Mouse (Mus musculus): Measurements from ENCODE around the gene Pla2g6. TPM values are rescaled to one million over a fixed set of nuclear protein-coding genes. Genes with fewer than 3 reads are reported as not detected.

The Pla2g6 gene
- polyA plus RNA-seq, 1 experiment from 2014 or later, result 26.1 TPM

DNA sequence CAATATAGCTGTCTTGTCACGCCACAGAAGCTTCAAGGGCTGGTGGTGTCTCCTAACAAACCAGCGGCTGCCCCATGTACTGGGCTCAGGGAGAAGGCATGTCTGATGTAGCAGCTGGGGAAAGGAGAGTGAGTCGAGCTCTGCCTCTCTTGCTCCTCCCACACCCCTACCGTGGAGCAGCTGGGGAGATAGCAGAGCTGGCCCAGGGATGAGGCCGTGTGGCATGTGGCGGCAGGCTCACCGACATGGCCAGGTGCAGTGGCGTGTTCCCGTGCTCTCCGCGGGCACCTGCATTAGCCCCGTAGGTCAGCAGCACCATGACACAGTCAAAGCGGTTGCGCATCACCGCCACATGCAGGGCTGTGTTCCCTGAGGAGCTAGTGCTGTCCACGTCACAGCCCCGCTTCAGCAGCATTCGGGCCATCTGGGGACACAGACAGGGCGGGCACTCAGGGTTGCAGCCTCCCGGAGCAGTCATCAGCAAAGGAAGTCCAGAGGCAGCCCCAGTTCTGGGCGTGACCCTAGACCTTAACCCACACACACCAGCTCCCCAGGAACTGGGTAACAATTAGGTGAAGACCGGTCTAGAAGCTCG is 22.1 kb downstream of the Pla2g6 start:
- no peak overlapping the region for H3K9ac ChIP-seq (replicated peaks)
- H3K9me3 ChIP-seq (replicated peaks), result no peaks in the 10 kb centered on the region
- no peaks in the 10 kb centered on the region for H3K27me3 ChIP-seq (replicated peaks)
- no peak for ATAC-seq (ENCODE audit: low FRiP score)
- no peak overlapping the region for H3K4me2 ChIP-seq
- H3K36me3 ChIP-seq, result peaks cover 11% of the 10 kb centered on the region
- H3K4me1 ChIP-seq, result no peaks in the 10 kb centered on the region
- WGBS, result 81% methylated on average over 23 of the region's 23 CpGs
- no peak overlapping the region for H3K27ac ChIP-seq (replicated peaks)
- no peak overlapping the region for H3K4me3 ChIP-seq (replicated peaks)

DNA sequence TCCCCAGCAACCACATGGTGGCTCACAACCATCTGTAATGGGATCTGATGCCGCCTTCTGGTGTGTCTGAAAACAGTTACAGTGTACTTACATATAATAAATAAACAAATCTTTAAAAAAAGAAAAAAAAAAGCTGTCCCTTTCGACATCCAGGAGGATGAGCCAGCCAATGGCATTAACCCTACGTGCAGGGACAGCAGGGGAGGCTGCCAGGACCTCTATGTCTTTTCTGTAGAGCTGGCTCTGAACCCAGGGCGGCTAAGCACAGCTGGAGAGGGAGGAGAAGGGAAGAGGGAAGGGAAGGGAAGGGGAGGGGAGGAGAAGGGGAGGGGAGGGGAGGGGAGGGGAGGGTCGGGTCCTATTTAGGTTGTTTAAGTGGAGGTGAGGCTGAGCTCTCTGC is 23.4 kb downstream of the Pla2g6 start:
- no peak overlapping the region for H3K4me2 ChIP-seq
- H3K27me3 ChIP-seq (replicated peaks), result no peaks in the 10 kb centered on the region
- no peak overlapping the region for H3K27ac ChIP-seq (replicated peaks)
- WGBS, result 67% methylated on average over 4 of the region's 5 CpGs
- no peaks in the 10 kb centered on the region for H3K4me1 ChIP-seq
- no peak for ATAC-seq (ENCODE audit: low FRiP score)
- H3K36me3 ChIP-seq, result peaks cover 11% of the 10 kb centered on the region; the same call in 1 of the 2 replicates
- no peak overlapping the region for H3K9ac ChIP-seq (replicated peaks)
- H3K4me3 ChIP-seq (replicated peaks), result no peak overlapping the region
- H3K9me3 ChIP-seq (replicated peaks), result no peaks in the 10 kb centered on the region

DNA sequence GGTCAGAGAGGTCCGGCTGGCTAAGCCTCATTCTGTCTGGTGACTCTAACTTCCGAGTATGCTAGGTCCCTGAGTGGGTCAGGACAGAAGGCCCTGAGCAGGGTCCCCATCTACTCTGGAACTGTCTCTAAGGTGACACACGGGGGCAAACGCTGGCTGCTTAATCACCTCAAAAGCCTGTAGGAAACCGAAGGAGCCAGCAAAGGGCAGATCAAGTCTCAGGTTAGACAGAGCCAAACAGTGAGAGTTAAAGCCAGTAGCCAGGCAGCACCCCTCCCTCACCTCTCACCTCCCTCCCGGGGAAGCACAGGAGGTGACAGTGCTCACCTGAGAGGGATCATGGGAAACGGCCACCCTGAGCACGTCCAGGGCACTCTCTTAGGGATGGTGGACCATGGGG is 24.5 kb downstream of the Pla2g6 start:
- no peak overlapping the region for H3K9ac ChIP-seq (replicated peaks)
- H3K27me3 ChIP-seq (replicated peaks), result no peaks in the 10 kb centered on the region
- H3K4me1 ChIP-seq, result no peaks in the 10 kb centered on the region
- peaks cover 11% of the 10 kb centered on the region; the same call in 1 of the 2 replicates for H3K36me3 ChIP-seq
- no peak overlapping the region for H3K4me3 ChIP-seq (replicated peaks)
- 92% methylated on average over 8 of the region's 8 CpGs for WGBS
- no peak overlapping the region for H3K27ac ChIP-seq (replicated peaks)
- no peak for ATAC-seq (ENCODE audit: low FRiP score)
- H3K4me2 ChIP-seq, result no peak overlapping the region
- H3K9me3 ChIP-seq (replicated peaks), result no peaks in the 10 kb centered on the region

DNA sequence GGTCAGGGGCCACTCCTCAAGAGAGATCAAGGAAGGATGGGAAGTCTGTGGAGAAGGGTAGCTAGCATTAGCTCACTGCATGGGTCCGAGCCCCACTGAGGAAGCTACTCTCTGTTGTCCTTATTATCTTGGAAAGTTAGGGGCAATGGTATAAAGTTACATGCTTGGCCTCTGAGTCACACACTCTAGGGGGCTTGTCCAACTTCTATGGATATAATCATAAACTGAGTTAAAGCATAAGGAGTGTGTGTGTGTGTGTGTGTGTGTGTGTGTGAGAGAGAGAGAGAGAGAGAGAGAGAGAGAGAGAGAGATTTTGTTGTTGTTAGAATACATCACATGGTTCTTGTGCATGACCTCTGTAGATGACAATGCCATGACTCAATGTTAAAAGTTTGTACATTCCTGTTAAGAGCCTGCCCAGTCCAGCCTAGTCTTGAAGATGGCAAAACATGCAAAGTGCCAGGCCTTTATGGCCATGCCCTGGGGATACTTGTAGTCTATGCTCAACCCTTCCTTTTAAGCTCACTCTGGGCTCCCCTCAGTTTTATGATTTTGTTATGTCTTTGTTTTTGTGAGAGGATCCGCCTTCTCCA is 28.5 kb downstream of the Pla2g6 start:
- no peak for ATAC-seq (ENCODE audit: low FRiP score)
- WGBS, result 76% methylated on average over 2 of the region's 2 CpGs
- H3K4me2 ChIP-seq, result no peak overlapping the region
- no peak overlapping the region for H3K9ac ChIP-seq (replicated peaks)
- no peak overlapping the region for H3K27ac ChIP-seq (replicated peaks)
- H3K36me3 ChIP-seq, result no peaks in the 10 kb centered on the region
- H3K9me3 ChIP-seq (replicated peaks), result no peaks in the 10 kb centered on the region
- H3K4me3 ChIP-seq (replicated peaks), result no peak overlapping the region
- H3K27me3 ChIP-seq (replicated peaks), result no peaks in the 10 kb centered on the region
- H3K4me1 ChIP-seq, result no peaks in the 10 kb centered on the region

DNA sequence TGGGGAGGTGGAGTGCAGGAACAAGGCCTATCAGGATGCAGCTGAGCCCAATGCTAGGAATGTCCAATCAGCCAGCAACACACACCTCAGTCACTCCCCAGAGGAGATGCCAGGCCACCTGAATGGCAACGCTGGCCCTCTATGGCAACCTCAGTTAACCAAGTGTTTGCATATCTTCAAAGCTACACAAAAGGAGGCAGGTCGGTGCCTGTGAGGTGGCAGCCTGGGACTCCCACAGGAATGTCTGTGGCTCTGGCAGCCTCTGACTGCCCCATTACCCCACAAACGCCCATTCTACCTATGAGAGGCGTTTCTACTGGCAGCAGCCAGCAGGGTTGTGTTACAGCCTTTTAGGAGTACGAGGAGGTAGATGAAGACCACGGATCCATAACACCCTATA is 29.6 kb downstream of the Pla2g6 start:
- no peak for ATAC-seq (ENCODE audit: low FRiP score)
- Histone ChIP-seq H3K4me2 (no peak overlapping the region), H3K27ac (replicated peaks) (no peak overlapping the region), H3K36me3 (no peaks in the 10 kb centered on the region), H3K27me3 (replicated peaks) (no peaks in the 10 kb centered on the region), H3K9ac (replicated peaks) (no peak overlapping the region), H3K4me1 (no peaks in the 10 kb centered on the region), H3K9me3 (replicated peaks) (no peaks in the 10 kb centered on the region), H3K4me3 (replicated peaks) (no peak overlapping the region)
- WGBS, result 88% methylated on average over 6 of the region's 6 CpGs

DNA sequence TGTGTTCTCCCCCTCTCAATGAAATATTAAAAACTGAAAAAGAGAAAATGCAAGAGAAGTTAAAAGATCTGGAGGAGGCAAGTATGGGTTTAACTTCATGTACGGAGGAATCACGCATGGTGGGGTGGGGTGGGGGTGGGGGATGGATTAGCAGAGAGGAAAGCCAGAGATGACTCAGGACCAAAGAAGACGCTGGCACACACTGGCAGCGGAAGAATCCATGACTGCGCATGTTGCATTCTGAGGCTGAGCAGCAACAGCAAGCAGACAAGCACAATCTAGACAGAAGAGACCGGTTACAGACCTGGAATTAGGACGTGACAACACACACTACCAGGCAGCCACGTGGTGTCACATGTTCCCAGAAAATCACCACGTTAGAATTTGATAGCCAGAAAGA is 35.4 kb downstream of the Pla2g6 start:
- H3K9ac ChIP-seq (replicated peaks), result no peak overlapping the region
- WGBS, result 88% methylated on average over 9 of the region's 9 CpGs
- no peak overlapping the region for H3K4me3 ChIP-seq (replicated peaks)
- no peaks in the 10 kb centered on the region for H3K4me1 ChIP-seq
- H3K27me3 ChIP-seq (replicated peaks), result no peaks in the 10 kb centered on the region
- no peaks in the 10 kb centered on the region for H3K36me3 ChIP-seq
- no peak overlapping the region for H3K4me2 ChIP-seq
- no peak overlapping the region for H3K27ac ChIP-seq (replicated peaks)
- no peaks in the 10 kb centered on the region for H3K9me3 ChIP-seq (replicated peaks)
- ATAC-seq (ENCODE audit: low FRiP score), result no peak

DNA sequence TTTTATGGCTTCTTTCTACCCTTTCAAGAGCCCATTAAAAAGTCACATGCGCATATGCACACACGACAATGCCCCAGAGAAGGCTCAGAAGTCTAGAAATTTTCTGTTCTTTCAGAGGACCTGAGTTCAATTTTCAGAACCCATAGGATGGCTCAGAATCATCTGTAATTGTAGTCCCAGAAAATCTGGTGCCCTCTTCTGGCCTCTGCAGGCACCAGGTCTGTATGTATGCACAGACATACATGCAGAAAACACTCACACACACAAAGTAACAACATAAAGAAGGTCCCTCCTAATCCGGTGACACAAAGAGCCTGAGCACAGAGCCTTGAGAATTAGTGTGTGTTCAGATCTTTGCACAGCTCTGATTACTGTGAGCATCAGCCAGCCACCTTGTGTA is 37.9 kb downstream of the Pla2g6 start:
- no peaks in the 10 kb centered on the region for H3K27me3 ChIP-seq (replicated peaks)
- WGBS, result 74% methylated on average over 3 of the region's 3 CpGs
- no peaks in the 10 kb centered on the region for H3K9me3 ChIP-seq (replicated peaks)
- H3K4me2 ChIP-seq, result no peak overlapping the region
- no peak overlapping the region for H3K9ac ChIP-seq (replicated peaks)
- no peaks in the 10 kb centered on the region for H3K36me3 ChIP-seq
- H3K27ac ChIP-seq (replicated peaks), result no peak overlapping the region
- H3K4me3 ChIP-seq (replicated peaks), result no peak overlapping the region
- ATAC-seq (ENCODE audit: low FRiP score), result no peak
- no peaks in the 10 kb centered on the region for H3K4me1 ChIP-seq

DNA sequence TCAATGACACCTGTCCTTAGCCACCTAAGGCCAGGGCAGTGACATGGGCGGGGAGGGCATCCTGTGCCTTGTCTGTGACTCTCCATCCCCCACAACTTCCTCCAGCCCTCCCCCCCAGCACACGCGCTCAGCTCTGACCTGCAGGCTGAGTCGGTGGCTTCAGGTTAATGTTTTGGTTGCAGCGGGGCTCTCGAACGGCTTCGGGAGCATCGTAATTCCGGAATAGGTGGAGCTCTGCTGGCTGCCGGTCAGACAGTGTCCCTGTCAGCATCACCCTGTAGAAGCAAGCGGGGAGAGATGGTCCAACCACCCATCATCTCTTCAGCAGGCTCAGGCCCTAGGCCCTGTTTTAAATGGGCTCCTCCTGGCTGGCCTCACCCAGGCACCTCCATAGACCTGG is 38.7 kb downstream of the Pla2g6 start:
- Histone ChIP-seq H3K27ac (replicated peaks) (no peak overlapping the region), H3K4me2 (no peak overlapping the region), H3K4me3 (replicated peaks) (no peak overlapping the region), H3K4me1 (no peaks in the 10 kb centered on the region), H3K9me3 (replicated peaks) (no peaks in the 10 kb centered on the region), H3K27me3 (replicated peaks) (no peaks in the 10 kb centered on the region), H3K9ac (replicated peaks) (no peak overlapping the region), H3K36me3 (no peaks in the 10 kb centered on the region)
- 89% methylated on average over 12 of the region's 12 CpGs for WGBS
- no peak for ATAC-seq (ENCODE audit: low FRiP score)

DNA sequence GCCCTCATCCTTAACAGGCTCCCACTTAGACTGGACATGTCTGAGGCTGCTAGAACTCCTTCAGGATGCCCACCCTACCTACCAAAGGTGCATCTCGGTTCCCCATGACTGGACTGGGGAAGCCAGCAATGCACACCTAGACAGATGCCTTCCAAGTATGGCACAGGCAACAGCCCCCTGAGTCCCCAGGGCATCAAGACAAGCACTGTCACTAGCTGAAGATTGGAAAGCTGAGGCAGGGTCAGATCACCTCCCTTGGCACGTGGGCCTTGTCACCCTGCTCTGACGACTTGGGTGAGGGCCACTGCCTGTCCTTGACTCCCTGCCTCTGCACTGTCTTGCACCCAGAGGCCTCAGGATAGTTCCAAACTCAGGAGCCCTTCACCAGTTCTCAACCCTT is 39.8 kb downstream of the Pla2g6 start:
- ATAC-seq (ENCODE audit: low FRiP score), result no peak
- H3K9ac ChIP-seq (replicated peaks), result no peak overlapping the region
- 87% methylated on average over 3 of the region's 3 CpGs for WGBS

DNA sequence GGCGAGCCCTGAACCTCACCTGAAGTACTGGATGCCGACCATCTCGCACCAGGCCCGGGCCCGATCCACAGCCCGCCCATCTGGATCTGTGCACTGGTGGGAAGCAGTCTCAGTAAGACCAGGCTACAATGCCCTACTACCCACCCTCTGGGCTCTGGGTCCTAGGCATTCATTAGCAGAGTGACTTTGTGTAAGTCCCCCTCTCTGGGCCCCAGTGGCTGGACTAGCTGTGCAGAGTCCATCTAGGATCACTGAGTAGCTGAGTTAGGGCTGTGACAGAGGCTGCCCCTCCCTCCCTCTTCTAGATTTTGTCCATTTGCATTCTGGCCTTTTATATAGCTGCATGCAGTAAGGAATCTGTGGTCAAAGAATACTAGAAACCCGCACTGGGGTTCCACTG is 41.1 kb downstream of the Pla2g6 start:
- H3K4me2 ChIP-seq, result no peak overlapping the region

More for the DNA sequence above, 39.8 kb downstream of the Pla2g6 start:
- Histone ChIP-seq H3K4me2 (no peak overlapping the region), H3K4me1 (no peaks in the 10 kb centered on the region), H3K4me3 (replicated peaks) (no peak overlapping the region), H3K27me3 (replicated peaks) (no peaks in the 10 kb centered on the region), H3K36me3 (no peaks in the 10 kb centered on the region), H3K27ac (replicated peaks) (no peak overlapping the region), H3K9me3 (replicated peaks) (no peaks in the 10 kb centered on the region)

DNA sequence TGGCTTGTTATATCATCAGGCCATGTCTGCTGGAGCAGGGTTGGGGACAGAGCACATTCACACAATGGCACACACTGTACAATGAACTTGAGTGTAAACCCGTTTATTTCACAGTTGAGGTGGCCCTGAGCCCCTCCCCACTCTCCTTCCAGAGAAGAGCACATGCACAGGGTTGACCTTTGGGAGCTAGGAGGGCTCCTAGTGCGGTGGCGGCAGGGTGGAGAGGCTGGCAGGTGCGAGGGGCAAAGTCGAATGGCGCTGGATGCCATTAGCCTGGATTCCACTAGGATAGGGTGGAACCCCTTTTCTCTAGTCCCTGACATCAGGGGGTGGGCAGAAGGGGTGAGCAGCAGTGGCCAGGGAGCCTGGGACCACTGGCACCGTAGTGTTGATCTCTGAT is 42.0 kb downstream of the Pla2g6 start:
- Histone ChIP-seq H3K36me3 (no peaks in the 10 kb centered on the region), H3K4me1 (no peaks in the 10 kb centered on the region), H3K9ac (replicated peaks) (no peak overlapping the region), H3K9me3 (replicated peaks) (no peaks in the 10 kb centered on the region), H3K27ac (replicated peaks) (no peak overlapping the region), H3K27me3 (replicated peaks) (no peaks in the 10 kb centered on the region), H3K4me2 (no peak overlapping the region), H3K4me3 (replicated peaks) (no peak overlapping the region)
- ATAC-seq (ENCODE audit: low FRiP score), result no peak
- WGBS, result 91% methylated on average over 7 of the region's 7 CpGs

More for the DNA sequence above, 41.1 kb downstream of the Pla2g6 start:
- Histone ChIP-seq H3K9ac (replicated peaks) (no peak overlapping the region), H3K9me3 (replicated peaks) (no peaks in the 10 kb centered on the region), H3K4me3 (replicated peaks) (no peak overlapping the region), H3K4me1 (no peaks in the 10 kb centered on the region), H3K27me3 (replicated peaks) (no peaks in the 10 kb centered on the region), H3K27ac (replicated peaks) (no peak overlapping the region), H3K36me3 (no peaks in the 10 kb centered on the region)
- 94% methylated on average over 7 of the region's 7 CpGs for WGBS
- ATAC-seq (ENCODE audit: low FRiP score), result no peak

DNA sequence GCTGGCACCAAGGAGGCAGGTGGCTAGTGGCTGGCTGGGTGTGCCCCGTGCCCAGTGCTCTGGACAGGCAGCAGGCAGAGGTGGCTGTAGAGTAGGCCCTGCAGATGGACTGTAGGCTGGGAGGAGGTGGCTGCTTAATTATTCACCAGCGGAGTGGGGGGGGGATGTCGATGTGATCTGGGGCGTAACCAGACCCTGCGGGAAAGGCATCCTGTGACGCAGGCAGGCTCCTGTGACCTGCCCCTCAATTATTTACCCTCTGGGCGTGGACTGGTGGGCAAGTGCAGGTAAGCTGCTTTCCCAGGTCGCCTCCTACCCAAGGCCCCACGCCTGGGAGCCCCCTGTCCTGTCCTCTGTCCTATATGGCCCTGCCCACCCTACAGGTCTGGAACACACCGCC is 42.8 kb downstream of the Pla2g6 start, which contains the start of gene Baiap2l2:
Gene Baiap2l2 (minus strand): TSS at position 139 of the 400 bp plus-strand sequence.
- no peak within 1 kb of the TSS for H3K4me2 ChIP-seq
- H3K36me3 ChIP-seq, result no peaks in the 10 kb centered on the region
- no peak within 1 kb of the TSS for H3K9ac ChIP-seq (replicated peaks)
- H3K4me3 ChIP-seq (replicated peaks), result no peak within 1 kb of the TSS
- no peak within 1 kb of the TSS for H3K27ac ChIP-seq (replicated peaks)
- WGBS, result 77% methylated on average over 10 of the region's 10 CpGs
- no peaks in the 10 kb centered on the region for H3K9me3 ChIP-seq (replicated peaks)
- no peaks in the 10 kb centered on the region for H3K27me3 ChIP-seq (replicated peaks)
- no peaks in the 10 kb centered on the region for H3K4me1 ChIP-seq
- ATAC-seq (ENCODE audit: low FRiP score), result no peak
